Mouse (Mus musculus) CH12.LX (cell line): ENCODE data around the gene Bcl2l11.

ENCODE experiments used
- CTCF ChIP-seq, 2 experiments: IDR thresholded peaks in 1 of 2; conservative IDR thresholded peaks in 1 of 2; 2 replicates each; pipeline ENCODE4 v1.5.1; 2011 to 2012; ENCODE audit warnings: low read depth in 2 of 2, low read length in 2 of 2, improper control_type of control experiment in 1 of 2, inconsistent platforms in 1 of 2, mild to moderate bottlenecking in 1 of 2, moderate library complexity in 1 of 2
- POLR2A ChIP-seq: IDR thresholded peaks from 2 replicates; pipeline ENCODE4 v1.6.1; 2011; ENCODE audit warnings: low read depth, mild to moderate bottlenecking, improper control_type of control experiment, low read length
- ZKSCAN1 ChIP-seq: IDR thresholded peaks from 2 replicates; pipeline ENCODE4 v1.6.1; 2012; ENCODE audit warnings: low read depth, inconsistent platforms, low read length, improper control_type of control experiment, borderline replicate concordance

DNA sequence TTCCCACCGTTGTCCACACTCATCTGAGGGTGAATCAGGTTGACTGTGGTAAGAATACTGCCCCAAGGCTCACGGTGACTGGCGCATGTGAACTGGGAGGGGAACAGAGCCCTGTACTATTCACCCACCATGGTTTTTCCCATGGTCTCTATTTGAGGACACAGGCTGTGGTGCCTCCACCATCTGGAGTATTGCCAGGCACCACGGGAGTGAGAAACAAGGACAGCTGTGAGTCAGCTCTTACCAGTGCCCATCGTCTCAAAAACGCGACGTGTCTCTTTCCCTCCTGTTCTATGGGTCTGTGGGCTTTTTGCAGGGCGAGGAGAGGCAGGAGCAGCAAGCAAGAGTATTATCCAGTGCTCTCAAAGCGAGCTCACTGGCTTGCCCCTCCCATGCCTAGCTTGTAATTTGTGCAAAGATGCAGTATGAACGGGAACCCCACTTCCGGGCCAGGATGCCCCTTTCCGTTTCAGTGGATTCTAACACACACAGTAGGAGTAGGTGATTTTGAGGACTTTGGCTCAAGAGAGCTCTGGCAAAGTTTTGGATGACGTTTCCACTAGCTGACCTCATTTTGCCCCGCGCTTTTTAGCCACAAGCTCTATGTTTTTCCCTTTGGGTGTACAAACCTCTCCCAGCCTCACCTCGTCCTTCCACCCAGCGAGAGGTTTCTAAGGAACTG is 53.4 kb downstream of the Bcl2l11 start:
- TF ChIP-seq ZKSCAN1 (no peak), POLR2A (no peak), CTCF (conservative IDR thresholded peaks at IDR 0.05 in 1 of 2, IDR thresholded peaks at IDR 0.05 in 1 of 2; ENCODE audit: low read depth in 2 of 2, low read length in 2 of 2) (no peak)
